Mouse (Mus musculus): Measurements from ENCODE around the gene Wbp1l. TPM values are rescaled to one million over a fixed set of nuclear protein-coding genes. Genes with fewer than 3 reads are reported as not detected.

Wbp1l gene
- polyA plus RNA-seq, 1 experiment from 2014 or later, result 48.8 TPM

DNA sequence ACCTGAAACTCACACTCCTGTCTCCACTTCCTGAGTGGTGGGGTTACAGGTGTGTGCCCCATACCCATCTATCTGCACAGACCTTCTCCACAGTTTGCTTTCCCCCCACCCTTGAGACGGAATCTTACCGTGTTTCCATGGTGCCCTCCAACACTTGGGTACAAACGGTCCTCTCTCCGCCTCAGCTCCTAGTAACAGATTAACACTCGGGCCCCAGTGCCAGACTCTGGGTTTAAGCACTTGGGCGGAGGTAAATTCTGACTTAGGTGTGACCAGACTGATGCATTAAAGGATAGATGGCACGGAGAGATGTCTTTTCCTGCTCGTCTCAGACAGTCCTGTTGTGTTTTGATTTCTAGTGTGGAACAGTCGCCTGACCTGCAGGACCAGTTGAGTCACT is 102.3 kb downstream of the Wbp1l start:
- DNase-seq (ENCODE audit: low spot score) (no peak), ATAC-seq (ENCODE audit: insufficient read depth, low FRiP score, low TSS enrichment) (no peak)
- H3K27ac ChIP-seq (ENCODE audit: low read depth, low read length), result no peak overlapping the region
- H3K9ac ChIP-seq (ENCODE audit: low read length), result no peak overlapping the region
- no peaks in the 10 kb centered on the region for H3K27me3 ChIP-seq (ENCODE audit: control insufficient read depth, insufficient read depth, low read length)
- H3K4me3 ChIP-seq (ENCODE audit: low read depth, low read length), result no peak overlapping the region
- 86% methylated on average over 9 of the region's 9 CpGs for WGBS
- no peaks in the 10 kb centered on the region for H3K4me1 ChIP-seq (ENCODE audit: control insufficient read depth, insufficient read depth, low read length)
- no peak overlapping the region for H3K4me2 ChIP-seq (ENCODE audit: low read depth)
- H3K9me3 ChIP-seq (ENCODE audit: control insufficient read depth, low read length), result no peaks in the 10 kb centered on the region
- no peaks in the 10 kb centered on the region; the same call in 1 of the 2 replicates for H3K36me3 ChIP-seq (ENCODE audit: control insufficient read depth, insufficient read depth, low read length)

DNA sequence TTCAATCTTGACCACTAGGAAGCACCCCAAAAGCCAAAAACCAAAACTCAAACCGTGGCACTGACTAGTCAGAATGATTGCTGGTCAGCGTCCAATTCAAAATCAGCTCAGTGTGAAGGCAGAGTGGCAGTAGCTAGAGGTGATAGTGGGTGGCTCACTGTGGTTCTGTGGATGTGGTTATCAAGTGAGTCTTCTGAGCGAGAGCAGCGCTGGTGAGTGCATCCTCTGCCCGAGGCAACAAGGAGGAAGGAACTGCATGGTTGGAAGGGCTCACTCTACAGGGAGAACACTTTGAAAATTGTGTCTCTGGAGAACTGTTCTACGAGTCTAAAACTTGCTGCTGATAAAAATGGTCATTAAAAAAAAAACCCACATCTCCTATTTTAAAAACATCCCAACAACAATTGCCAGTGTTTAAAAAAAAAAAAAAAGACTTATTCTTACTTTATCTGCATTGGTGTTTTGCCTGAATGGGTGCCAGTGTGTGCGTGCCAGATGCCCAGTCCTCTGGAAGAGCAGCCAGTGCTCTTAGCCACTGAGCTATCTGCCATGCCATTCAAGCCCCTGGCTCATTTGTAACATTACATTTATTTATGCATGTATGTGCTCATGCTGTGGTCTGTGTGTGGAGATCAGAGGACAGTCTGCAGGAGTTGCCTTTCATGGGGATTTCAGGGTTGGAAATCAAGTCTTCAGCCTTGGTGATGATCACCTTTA is 107.1 kb downstream of the Wbp1l start:
- H3K27me3 ChIP-seq (ENCODE audit: control insufficient read depth, insufficient read depth, low read length), result no peaks in the 10 kb centered on the region
- no peak overlapping the region for H3K9ac ChIP-seq (ENCODE audit: low read length)
- H3K4me3 ChIP-seq (ENCODE audit: low read depth, low read length), result no peak overlapping the region
- H3K27ac ChIP-seq (ENCODE audit: low read depth, low read length), result no peak overlapping the region
- no peaks in the 10 kb centered on the region; the same call in 1 of the 2 replicates for H3K36me3 ChIP-seq (ENCODE audit: control insufficient read depth, insufficient read depth, low read length)
- ATAC-seq (ENCODE audit: insufficient read depth, low FRiP score, low TSS enrichment) (no peak), DNase-seq (ENCODE audit: low spot score) (no peak)
- H3K4me2 ChIP-seq (ENCODE audit: low read depth), result no peak overlapping the region
- H3K4me1 ChIP-seq (ENCODE audit: control insufficient read depth, insufficient read depth, low read length), result no peaks in the 10 kb centered on the region
- H3K9me3 ChIP-seq (ENCODE audit: control insufficient read depth, low read length), result no peaks in the 10 kb centered on the region
- 72% methylated on average over 7 of the region's 7 CpGs for WGBS

DNA sequence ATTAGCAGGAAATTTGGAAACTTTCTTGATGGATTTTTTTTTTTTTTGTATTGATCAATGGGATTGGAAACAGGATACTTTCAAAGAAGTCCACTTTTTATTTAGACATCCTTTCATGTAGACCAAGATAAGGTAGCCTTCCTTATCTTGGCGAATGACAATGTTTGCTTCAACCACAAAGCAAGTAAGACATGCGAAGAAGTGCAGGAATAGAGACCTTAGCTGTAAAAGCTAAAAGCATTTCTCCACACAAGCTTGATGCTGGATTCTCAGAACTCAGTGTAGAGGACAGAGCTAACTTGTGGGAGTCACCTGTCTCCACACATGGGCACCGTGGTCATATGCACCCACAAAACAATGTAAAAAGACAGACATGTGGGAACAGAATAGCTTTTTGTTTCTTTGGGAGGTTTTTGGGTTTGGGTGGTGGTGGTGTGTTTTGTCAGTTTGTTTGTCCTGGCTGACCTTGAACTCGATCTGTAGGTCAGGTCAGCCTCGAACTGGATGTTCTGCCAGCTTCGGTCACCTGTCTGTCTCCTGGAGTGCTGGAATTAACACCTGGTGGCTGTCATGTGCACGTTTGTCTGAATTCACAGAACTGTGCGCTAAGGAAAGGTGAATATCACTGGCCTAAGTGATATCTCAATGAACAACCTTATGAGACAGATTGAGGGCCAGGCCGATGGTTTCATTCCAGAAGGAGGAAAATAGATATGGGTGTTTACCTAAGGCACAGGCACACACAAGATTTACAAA is 107.8 kb downstream of the Wbp1l start:
- H3K4me3 ChIP-seq (ENCODE audit: low read depth, low read length), result no peak overlapping the region
- 81% methylated on average over 9 of the region's 9 CpGs for WGBS
- H3K9me3 ChIP-seq (ENCODE audit: control insufficient read depth, low read length), result no peaks in the 10 kb centered on the region
- H3K4me1 ChIP-seq (ENCODE audit: control insufficient read depth, insufficient read depth, low read length), result no peaks in the 10 kb centered on the region
- ATAC-seq (ENCODE audit: insufficient read depth, low FRiP score, low TSS enrichment) (no peak), DNase-seq (ENCODE audit: low spot score) (no peak)
- H3K4me2 ChIP-seq (ENCODE audit: low read depth), result no peak overlapping the region; the same call in 1 of the 2 replicates
- no peaks in the 10 kb centered on the region for H3K27me3 ChIP-seq (ENCODE audit: control insufficient read depth, insufficient read depth, low read length)
- no peak overlapping the region for H3K27ac ChIP-seq (ENCODE audit: low read depth, low read length)
- H3K9ac ChIP-seq (ENCODE audit: low read length), result no peak overlapping the region
- no peaks in the 10 kb centered on the region for H3K36me3 ChIP-seq (ENCODE audit: control insufficient read depth, insufficient read depth, low read length)

Other genes with a start within 250 kb of the Wbp1l start
- 1.2 and 2.4 TPM in 2 replicates for gene 2310034G01Rik, start 248.8 kb upstream of the Wbp1l start, polyA plus RNA-seq (2014; fragmentation: Nextera tagmentation; extraction: Ambion mirVana)
- 238 and 262 TPM in 2 replicates for gene Actr1a, start 203.3 kb upstream of the Wbp1l start, polyA plus RNA-seq (2014; fragmentation: Nextera tagmentation; extraction: Ambion mirVana)
- gene Sufu, start 202.2 kb upstream of the Wbp1l start, polyA plus RNA-seq (2014; fragmentation: Nextera tagmentation; extraction: Ambion mirVana), result 44.1 and 45.0 TPM in 2 replicates
- 26.6 and 28.7 TPM in 2 replicates for gene Trim8, start 97.4 kb upstream of the Wbp1l start, polyA plus RNA-seq (2014; fragmentation: Nextera tagmentation; extraction: Ambion mirVana)
- 123 and 131 TPM in 2 replicates for gene Arl3, start 25.9 kb upstream of the Wbp1l start, polyA plus RNA-seq (2014; fragmentation: Nextera tagmentation; extraction: Ambion mirVana)
- gene Sfxn2, start 25.7 kb upstream of the Wbp1l start, polyA plus RNA-seq (2014; fragmentation: Nextera tagmentation; extraction: Ambion mirVana), result 12.7 and 14.1 TPM in 2 replicates
- gene Cyp17a1, start 74.1 kb downstream of the Wbp1l start, polyA plus RNA-seq (2014; fragmentation: Nextera tagmentation; extraction: Ambion mirVana), result not detected in 2 replicates
- gene Borcs7, start 90.8 kb downstream of the Wbp1l start, polyA plus RNA-seq (2014; fragmentation: Nextera tagmentation; extraction: Ambion mirVana), result 14.1 and 14.7 TPM in 2 replicates
- 33.0 and 35.2 TPM in 2 replicates for gene As3mt, start 108.4 kb downstream of the Wbp1l start, polyA plus RNA-seq (2014; fragmentation: Nextera tagmentation; extraction: Ambion mirVana)
- gene Cnnm2, start 162.5 kb downstream of the Wbp1l start, polyA plus RNA-seq (2014; fragmentation: Nextera tagmentation; extraction: Ambion mirVana), result 5.4 and 6.8 TPM in 2 replicates